Mouse (Mus musculus) embryonic facial prominence, embryonic 13.5 days (tissue): ENCODE measurements around the gene Snu13. TPM values are rescaled to one million over a fixed set of nuclear protein-coding genes. Genes with fewer than 3 reads are reported as not detected.

Experiments
- ATAC-seq: fragments of 200-750 bp; cut with Nextera tagmentation; 2 replicates; pipeline ENCODE4 v1.8.0; 2017; ENCODE audit warnings: low read depth; ENCODE audit not compliant: insufficient number of reproducible peaks, insufficient read depth, low FRiP score, low TSS enrichment
- H3K27ac ChIP-seq: fragments of 300-500 bp; sonication (generic); 2 replicates; pipeline ENCODE4 v1.5.1; 2015; ENCODE audit warnings: moderate library complexity, mild to moderate bottlenecking, inconsistent platforms
- H3K27me3 ChIP-seq: fragments of 300-500 bp; sonication (generic); 2 replicates; pipeline ENCODE4 v1.6.1; 2015; ENCODE audit warnings: mild to moderate bottlenecking, inconsistent platforms
- H3K36me3 ChIP-seq: fragments of 300-500 bp; sonication (generic); 2 replicates; pipeline ENCODE4 v1.6.1; 2015; ENCODE audit warnings: mild to moderate bottlenecking, inconsistent platforms
- H3K4me1 ChIP-seq: fragments of 300-500 bp; sonication (generic); 2 replicates; pipeline ENCODE4 v1.6.1; 2015; ENCODE audit warnings: inconsistent platforms
- H3K4me2 ChIP-seq: fragments of 300-500 bp; sonication (generic); 2 replicates; pipeline ENCODE4 v1.6.1; 2015; ENCODE audit warnings: moderate library complexity, mild to moderate bottlenecking, inconsistent platforms
- H3K4me3 ChIP-seq: fragments of 300-500 bp; sonication (generic); 2 replicates; pipeline ENCODE4 v1.5.1; 2015; ENCODE audit warnings: mild to moderate bottlenecking, inconsistent platforms
- H3K9ac ChIP-seq: fragments of 300-500 bp; sonication (generic); 2 replicates; pipeline ENCODE4 v1.6.1; 2015; ENCODE audit warnings: mild to moderate bottlenecking, inconsistent platforms
- H3K9me3 ChIP-seq: fragments of 300-500 bp; sonication (generic); 2 replicates; pipeline ENCODE4 v1.6.1; 2016; ENCODE audit warnings: inconsistent platforms
- WGBS: fragments of 180-500 bp; shearing (Covaris S2); methylation state at CpG from one replicate; pipeline ENCODE4 v1.1.7; 2015; ENCODE audit warnings: mixed read lengths; 5-methylcytosine and 5-hydroxymethylcytosine counted together
- polyA plus RNA-seq: library from polyadenylated mRNA; unstranded; fragments of >200 nt; fragmentation: Nextera tagmentation; extraction: Ambion mirVana; gene quantifications from 2 replicates; pipeline ENCODE4 v1.2.1, GENCODE M21; 2015

Snu13 gene
- polyA plus RNA-seq, 1 experiment from 2014 or later = 281 TPM

DNA sequence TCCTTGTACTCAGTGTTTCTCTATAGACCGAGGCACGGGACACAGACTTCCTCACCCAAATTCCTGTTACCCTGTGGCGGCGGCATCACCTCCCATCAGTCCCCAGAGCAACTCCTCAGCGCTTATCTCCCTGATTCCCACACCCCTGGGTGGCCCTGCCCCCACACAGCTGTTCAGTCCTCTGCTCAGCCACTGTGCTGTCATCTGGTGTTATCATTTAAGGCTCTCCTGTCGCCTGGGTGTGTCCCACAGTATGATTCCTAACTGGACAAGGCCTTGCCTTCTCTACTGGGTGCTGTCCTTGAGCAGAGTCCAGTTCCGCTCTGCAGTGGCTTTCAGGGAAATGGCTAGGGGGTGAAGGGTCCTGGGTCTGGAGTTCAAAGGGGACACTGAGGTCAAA is 56.8 kb downstream of the Snu13 start:
- no peak for ATAC-seq
- WGBS = 42% methylated on average over 7 of the region's 7 CpGs
- H3K4me2 ChIP-seq = no peak overlapping the region
- no peaks in the 10 kb centered on the region for H3K4me1 ChIP-seq
- H3K9ac ChIP-seq = no peak overlapping the region; the same call in 1 of the 2 replicates
- H3K4me3 ChIP-seq = no peak overlapping the region
- peaks cover 30% of the 10 kb centered on the region for H3K36me3 ChIP-seq
- no peaks in the 10 kb centered on the region for H3K27me3 ChIP-seq
- H3K27ac ChIP-seq = no peak overlapping the region
- H3K9me3 ChIP-seq = no peaks in the 10 kb centered on the region

Other genes with a start within 250 kb of the Snu13 start
- 29.4 and 30.3 TPM in 2 replicates for gene Tef, start 245.2 kb downstream of the Snu13 start, polyA plus RNA-seq
- gene Tob2, start 188.8 kb downstream of the Snu13 start, polyA plus RNA-seq = 25.6 and 26.7 TPM in 2 replicates
- 164 and 172 TPM in 2 replicates for gene Phf5a, start 175.7 kb downstream of the Snu13 start, polyA plus RNA-seq
- gene Aco2, start 175.3 kb downstream of the Snu13 start, polyA plus RNA-seq = 148 and 151 TPM in 2 replicates
- gene Polr3h, start 121.4 kb downstream of the Snu13 start, polyA plus RNA-seq = 51.8 and 63.9 TPM in 2 replicates
- gene Csdc2, start 110.8 kb downstream of the Snu13 start, polyA plus RNA-seq = 10.9 and 11.4 TPM in 2 replicates
- 30.0 and 35.7 TPM in 2 replicates for gene Pmm1, start 86.7 kb downstream of the Snu13 start, polyA plus RNA-seq
- gene 1700029P11Rik, start 67.1 kb downstream of the Snu13 start, polyA plus RNA-seq = not detected in 2 replicates
- 92.3 and 98.2 TPM in 2 replicates for gene Xrcc6, start 59.8 kb downstream of the Snu13 start, polyA plus RNA-seq
- 25.8 and 28.6 TPM in 2 replicates for gene Desi1, start 13.7 kb downstream of the Snu13 start, polyA plus RNA-seq
- gene 4930407I10Rik, start 11.6 kb upstream of the Snu13 start, polyA plus RNA-seq = 0.08 TPM in 1 of 2 replicates, not detected in the other
- 0.15 TPM in 1 of 2 replicates, not detected in the other for gene Mei1, start 22.4 kb upstream of the Snu13 start, polyA plus RNA-seq
- gene Ccdc134, start 80.3 kb upstream of the Snu13 start, polyA plus RNA-seq = 22.7 and 26.8 TPM in 2 replicates
- gene Srebf2, start 99.6 kb upstream of the Snu13 start, polyA plus RNA-seq = 146 and 160 TPM in 2 replicates
- 0.18 and 0.50 TPM in 2 replicates for gene Shisa8, start 165.2 kb upstream of the Snu13 start, polyA plus RNA-seq
- 0.17 TPM in 1 of 2 replicates, not detected in the other for gene Tnfrsf13c, start 176.8 kb upstream of the Snu13 start, polyA plus RNA-seq
- gene Cenpm, start 197.2 kb upstream of the Snu13 start, polyA plus RNA-seq = 61.7 and 72.7 TPM in 2 replicates
- gene 1500009C09Rik, start 204.8 kb upstream of the Snu13 start, polyA plus RNA-seq = 0.17 TPM in 1 of 2 replicates, not detected in the other
- gene Sept3, start 227.3 kb upstream of the Snu13 start, polyA plus RNA-seq = 30.8 and 32.4 TPM in 2 replicates